Mouse (Mus musculus): ENCODE data around the gene Ccnj.

- TF ChIP-seq POLR2A (IDR thresholded peaks at IDR 0.05; ENCODE audit: insufficient read length, low read depth) (no peak), REST (IDR thresholded peaks at IDR 0.05; ENCODE audit: insufficient read depth, insufficient read length) (no peak), MYOD1 (IDR thresholded peaks at IDR 0.05; ENCODE audit: control insufficient read depth in 1 of 3, insufficient read length in 2 of 3, low read depth in 2 of 3) (no peak), MAX (IDR thresholded peaks at IDR 0.05; ENCODE audit: low read depth) (no peak), MYOG (IDR thresholded peaks at IDR 0.05; ENCODE audit: control insufficient read depth in 1 of 3, insufficient read depth in 1 of 3, insufficient read length in 2 of 3, low read depth in 2 of 3) (no peak), SRF (IDR thresholded peaks at IDR 0.05; ENCODE audit: control insufficient read depth, insufficient read length, low read depth) (no peak)
Measured at GRCm38 (mm10) chr19:40821306-40821825, 9.7 kb upstream of the Ccnj start.

Measured in myocyte (in vitro differentiated cells).